Comparison of ENCODE assay signal across 9 mouse cellular contexts in the genomic region with DNA sequence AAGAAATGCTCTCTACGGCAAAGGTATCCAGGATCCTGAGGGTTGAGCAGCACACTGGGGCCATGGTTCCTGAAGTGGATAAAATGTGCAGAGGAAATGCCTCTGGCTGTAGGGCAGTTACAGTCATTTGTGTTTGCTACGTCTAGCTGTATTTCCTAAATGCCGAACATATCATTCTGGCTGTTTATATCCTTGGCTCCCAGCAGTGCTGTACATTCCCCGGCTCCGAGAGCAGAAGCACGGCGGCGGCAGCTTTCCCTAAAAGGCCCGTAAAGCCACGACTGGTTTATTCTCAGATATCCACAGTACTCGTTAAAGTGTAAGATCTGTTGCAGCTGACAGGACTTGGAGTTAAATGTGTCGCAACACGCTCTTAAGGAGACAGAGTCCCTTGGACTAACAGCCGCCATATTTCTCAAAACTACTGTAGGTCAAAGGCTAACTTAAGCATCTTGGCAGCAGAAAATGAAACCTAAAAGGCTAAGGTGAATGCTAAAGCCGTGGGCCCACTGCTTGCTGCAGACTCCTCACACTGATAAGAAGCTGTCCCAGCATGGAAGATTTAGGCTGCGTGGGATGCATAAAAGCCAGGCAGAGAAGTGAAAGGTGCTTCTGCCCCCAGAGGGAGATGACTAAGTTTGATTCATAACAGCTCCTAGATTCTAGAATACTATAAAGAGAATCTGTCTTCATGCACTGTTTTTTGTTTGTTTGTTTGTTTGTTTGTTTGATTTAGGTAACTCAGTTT.
DNase-seq lines count a peak whose midpoint lies in the region; ATAC-seq and TF ChIP-seq lines count a peak whose summit lies in the region.
"Had no signal": no experiment of that assay in that cellular context is flagged by ENCODE, and none has a peak within 500 bp of the region (broad histone marks: within the 10 kb centered on the region; RNA-seq: fewer than 3 reads in every experiment).

No protein-coding gene starts in this region.

- H3K4me1 ChIP-seq in limb, embryonic 14.5 days (ENCODE audit: control insufficient read depth, insufficient read depth, low read length): peaks cover 15% of the 10 kb centered on the region
- H3K4me1 ChIP-seq in midbrain, embryonic 10.5 days: no peaks in the 10 kb centered on the region
- H3K4me1 ChIP-seq: midbrain, embryonic 12.5 days had no signal

- H3K36me3 ChIP-seq in limb, embryonic 14.5 days (ENCODE audit: control insufficient read depth, insufficient read depth, low read length): no peaks in the 10 kb centered on the region
- H3K36me3 ChIP-seq in midbrain, embryonic 10.5 days: no peaks in the 10 kb centered on the region
- H3K36me3 ChIP-seq: midbrain, embryonic 12.5 days had no signal

- TF ChIP-seq POLR2A in limb, embryonic 14.5 days (IDR thresholded peaks at IDR 0.05; ENCODE audit: borderline replicate concordance, extremely low read depth, insufficient read depth, insufficient read length): no peak

- no peak overlapping the region for H3K4me3 ChIP-seq in limb, embryonic 14.5 days (replicated peaks; ENCODE audit: low read length)
- H3K4me3 ChIP-seq in midbrain, embryonic 10.5 days: no peak overlapping the region
- H3K4me3 ChIP-seq: midbrain, embryonic 12.5 days had no signal

- ATAC-seq in limb, embryonic 14.5 days (ENCODE audit: low FRiP score, low read depth): peak; percentile 77

- WGBS in limb, embryonic 14.5 days: 15% methylated on average over 16 of the region's 16 CpGs
- 92% methylated on average over 16 of the region's 16 CpGs for WGBS in midbrain, embryonic 10.5 days

- DNase-seq in urinary bladder, adult 18-20 months (ENCODE audit: low spot score in 2 of 2): peak; percentile 5 to 25
- no peak for DNase-seq in urinary bladder, postnatal 10 days (ENCODE audit: low spot score)
- peak; percentile 55 for DNase-seq in heart, postnatal 4 days
- peak; percentile 64 for DNase-seq in limb, embryonic 14.5 days (ENCODE audit: low spot score)
- no peak for DNase-seq in layer of hippocampus, adult 9-11 months
- DNase-seq in spleen, adult 18-20 months: no peak
- no peak for DNase-seq in adrenal gland, postnatal 36 days
- DNase-seq in midbrain, embryonic 10.5 days (ENCODE audit: low spot score): no peak

- H3K9ac ChIP-seq in limb, embryonic 14.5 days (ENCODE audit: low read depth, low read length, severe bottlenecking): no peak overlapping the region
- H3K9ac ChIP-seq: midbrain, embryonic 12.5 days had no signal

- H3K4me2 ChIP-seq in limb, embryonic 14.5 days (replicated peaks; ENCODE audit: low read depth, low read length, severe bottlenecking): peak overlapping the region; percentile 36
- H3K4me2 ChIP-seq: midbrain, embryonic 12.5 days had no signal

- 0 out of 2 replicates have a peak overlapping the region, but pooled peaks have one; percentile 2 for H3K27ac ChIP-seq in limb, embryonic 14.5 days (replicated peaks; ENCODE audit: low read depth, low read length)
- H3K27ac ChIP-seq in midbrain, embryonic 10.5 days (replicated peaks): no peak overlapping the region
- H3K27ac ChIP-seq: midbrain, embryonic 12.5 days had no signal

- H3K9me3 ChIP-seq in limb, embryonic 14.5 days (ENCODE audit: control insufficient read depth, low read length): no peaks in the 10 kb centered on the region; the same call in 1 of the 2 replicates
- no peaks in the 10 kb centered on the region for H3K9me3 ChIP-seq in midbrain, embryonic 10.5 days (replicated peaks)
- H3K9me3 ChIP-seq: midbrain, embryonic 12.5 days had no signal

- no peaks in the 10 kb centered on the region for H3K27me3 ChIP-seq in limb, embryonic 14.5 days (ENCODE audit: control insufficient read depth, insufficient read depth, low read length)
- H3K27me3 ChIP-seq in midbrain, embryonic 10.5 days (ENCODE audit: low read depth, poor library complexity, severe bottlenecking): no peaks in the 10 kb centered on the region
- H3K27me3 ChIP-seq: midbrain, embryonic 12.5 days had no signal

Comparison
In these comparisons a context has a peak if more than half of its experiments do, and no peak if none do; other contexts are left out.
1. DNase-seq: peak in urinary bladder, adult 18-20 months (2 of 2), heart, postnatal 4 days (single experiment) and limb, embryonic 14.5 days (single experiment); none in urinary bladder, postnatal 10 days (single experiment), layer of hippocampus, adult 9-11 months (single experiment), spleen, adult 18-20 months (0 of 2), adrenal gland, postnatal 36 days (0 of 2) and midbrain, embryonic 10.5 days (single experiment).